Mouse (Mus musculus): ENCODE data around the gene Psmb7.

Gene Psmb7

GRCm38 (mm10) chr2:38652565-38653292, 8.8 kb upstream of the Psmb7 start:
- no peak for TF ChIP-seq GATA4 (IDR thresholded peaks at IDR 0.05; ENCODE audit: insufficient replicate concordance, low read length)

GRCm38 (mm10) chr2:38652098-38652497, 8.2 kb upstream of the Psmb7 start:
- TF ChIP-seq GATA4 (IDR thresholded peaks at IDR 0.05; ENCODE audit: insufficient replicate concordance, low read length) = no peak

DNA sequence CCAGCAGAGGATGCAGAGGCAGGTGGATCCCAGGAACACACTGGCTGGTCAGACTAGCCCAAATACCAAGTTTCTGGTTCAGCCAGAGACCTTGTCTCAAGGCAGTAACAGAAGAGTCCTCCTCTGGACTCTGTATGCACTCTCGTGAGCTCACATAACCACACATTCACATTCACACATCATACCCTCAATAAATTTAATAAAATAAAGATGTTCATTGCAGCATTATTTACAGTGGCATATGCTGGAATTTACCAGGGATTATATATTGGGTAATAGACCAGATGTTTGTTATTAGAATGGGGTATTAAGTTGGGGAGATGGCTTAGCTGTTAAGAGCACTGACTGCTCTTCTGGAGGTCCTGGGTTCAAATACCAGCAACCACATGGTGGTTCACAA, 6.5 kb upstream of the Psmb7 start:
- no peak for TF ChIP-seq GATA4 (IDR thresholded peaks at IDR 0.05; ENCODE audit: insufficient replicate concordance, low read length)

GRCm38 (mm10) chr2:38647661-38648060, 3.8 kb upstream of the Psmb7 start:
- no peak for TF ChIP-seq GATA4 (IDR thresholded peaks at IDR 0.05; ENCODE audit: insufficient replicate concordance, low read length)

DNA sequence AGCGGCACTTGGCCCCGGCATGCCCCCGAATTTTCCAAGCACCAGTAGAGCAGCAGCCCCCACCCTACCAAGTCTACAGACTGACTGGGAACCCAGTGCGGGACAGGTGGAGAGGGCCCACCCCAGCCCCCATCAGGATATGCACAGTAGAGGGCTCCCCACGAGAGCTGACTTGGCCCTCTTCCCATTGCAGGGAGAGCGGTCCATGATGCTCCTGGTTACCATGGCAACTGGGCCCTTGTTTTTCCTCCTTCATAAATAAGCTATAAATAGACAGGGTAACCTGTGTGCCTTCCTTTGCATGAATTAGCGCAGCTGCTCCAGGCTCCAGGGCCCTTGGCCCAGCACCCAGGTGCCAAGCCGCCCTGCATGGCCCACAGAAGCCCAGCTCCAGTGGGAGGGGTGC, 3.3 kb upstream of the Psmb7 start:
- no peak for TF ChIP-seq GATA4 (IDR thresholded peaks at IDR 0.05; ENCODE audit: insufficient replicate concordance, low read length)

DNA sequence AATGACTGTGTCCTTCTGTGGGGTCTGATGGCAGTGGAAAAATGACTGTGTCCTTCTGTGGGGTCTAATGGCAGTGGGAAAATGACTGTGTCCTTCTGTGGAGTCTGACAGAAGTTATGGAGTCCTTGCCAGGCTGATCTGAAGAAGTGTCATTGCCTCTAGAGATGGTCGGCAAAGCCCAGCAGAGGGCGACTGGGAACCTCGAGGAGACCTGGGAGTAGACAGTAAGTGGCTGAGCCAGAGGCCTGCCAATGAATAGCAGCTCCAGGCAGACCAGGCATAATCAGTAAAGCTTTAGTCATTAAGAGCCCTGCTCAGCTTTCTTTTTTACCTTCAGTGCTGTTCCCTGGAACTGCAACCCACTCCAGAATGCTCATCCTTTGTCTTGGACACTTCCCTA, 2.0 kb upstream of the Psmb7 start:
- TF ChIP-seq GATA4 (IDR thresholded peaks at IDR 0.05; ENCODE audit: insufficient replicate concordance, low read length) = no peak

- TF ChIP-seq GATA4 (IDR thresholded peaks at IDR 0.05; ENCODE audit: insufficient replicate concordance, low read length) = no peak
These were observed 2.1 kb downstream of the Psmb7 start for GRCm38 (mm10) chr2:38641761-38642160.

- no peak for TF ChIP-seq GATA4 (IDR thresholded peaks at IDR 0.05; ENCODE audit: insufficient replicate concordance, low read length)
These were observed 6.1 kb downstream of the Psmb7 start for GRCm38 (mm10) chr2:38637716-38638267.

DNA sequence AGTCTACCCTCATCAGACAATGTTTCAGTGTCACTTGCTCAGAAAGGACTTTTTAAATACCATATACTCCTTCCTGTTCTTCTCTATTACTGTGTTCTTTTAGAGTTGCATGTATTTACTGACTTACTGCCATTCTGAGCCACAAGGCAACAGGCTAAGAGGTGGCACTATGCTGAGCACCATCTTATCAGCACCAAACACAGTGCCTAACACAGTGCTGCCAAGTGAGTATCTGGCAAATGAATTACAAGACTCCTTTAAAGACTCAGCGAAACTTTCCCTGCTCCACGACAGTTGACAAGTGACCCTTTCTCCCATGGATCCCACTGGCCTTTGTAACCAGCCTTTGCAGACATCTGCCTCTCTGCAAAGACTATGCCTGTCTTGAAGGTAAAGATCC, 13.3 kb downstream of the Psmb7 start:
- no peak for TF ChIP-seq GATA4 (IDR thresholded peaks at IDR 0.05; ENCODE audit: insufficient replicate concordance, low read length)

DNA sequence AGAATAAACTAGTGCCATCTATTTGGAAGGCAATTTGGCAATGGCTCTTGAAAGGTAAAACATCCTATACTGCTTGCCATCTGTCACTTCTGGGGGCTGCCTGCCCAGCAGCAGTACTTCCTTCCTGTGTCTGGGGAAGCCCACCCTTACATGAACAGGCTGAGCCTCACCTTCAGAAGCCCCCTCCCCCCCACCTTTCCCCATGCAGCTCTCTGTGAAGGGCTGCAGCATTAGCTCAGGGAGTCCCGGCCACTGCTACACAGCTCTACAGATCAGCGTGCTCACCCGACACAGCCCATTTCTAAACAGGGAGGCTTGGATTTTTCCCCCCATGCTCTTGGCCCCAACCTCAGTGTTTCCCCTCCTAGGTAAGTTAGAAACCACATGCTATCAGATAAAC, 14.4 kb downstream of the Psmb7 start:
- no peak for TF ChIP-seq GATA4 (IDR thresholded peaks at IDR 0.05; ENCODE audit: insufficient replicate concordance, low read length)

DNA sequence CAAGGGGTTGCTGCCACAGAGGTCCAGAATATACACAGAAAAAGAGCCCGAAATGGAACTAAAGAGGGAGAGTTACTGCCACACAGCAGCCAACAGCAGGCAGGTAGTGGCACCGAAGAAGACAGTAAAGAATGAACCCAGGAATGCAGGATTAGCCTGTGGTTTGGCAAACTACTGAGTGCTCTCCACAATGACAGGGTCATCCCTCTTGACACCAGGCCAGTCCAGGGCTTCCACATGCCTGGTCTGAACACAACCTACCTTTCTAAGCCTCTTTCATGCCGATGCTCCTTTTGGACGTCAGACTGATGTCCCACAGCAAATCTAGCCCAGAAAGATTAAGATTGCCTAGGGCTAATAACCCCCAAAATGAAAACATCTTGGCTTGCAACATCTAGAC, 15.1 kb downstream of the Psmb7 start:
- TF ChIP-seq GATA4 (IDR thresholded peaks at IDR 0.05; ENCODE audit: insufficient replicate concordance, low read length) = no peak

DNA sequence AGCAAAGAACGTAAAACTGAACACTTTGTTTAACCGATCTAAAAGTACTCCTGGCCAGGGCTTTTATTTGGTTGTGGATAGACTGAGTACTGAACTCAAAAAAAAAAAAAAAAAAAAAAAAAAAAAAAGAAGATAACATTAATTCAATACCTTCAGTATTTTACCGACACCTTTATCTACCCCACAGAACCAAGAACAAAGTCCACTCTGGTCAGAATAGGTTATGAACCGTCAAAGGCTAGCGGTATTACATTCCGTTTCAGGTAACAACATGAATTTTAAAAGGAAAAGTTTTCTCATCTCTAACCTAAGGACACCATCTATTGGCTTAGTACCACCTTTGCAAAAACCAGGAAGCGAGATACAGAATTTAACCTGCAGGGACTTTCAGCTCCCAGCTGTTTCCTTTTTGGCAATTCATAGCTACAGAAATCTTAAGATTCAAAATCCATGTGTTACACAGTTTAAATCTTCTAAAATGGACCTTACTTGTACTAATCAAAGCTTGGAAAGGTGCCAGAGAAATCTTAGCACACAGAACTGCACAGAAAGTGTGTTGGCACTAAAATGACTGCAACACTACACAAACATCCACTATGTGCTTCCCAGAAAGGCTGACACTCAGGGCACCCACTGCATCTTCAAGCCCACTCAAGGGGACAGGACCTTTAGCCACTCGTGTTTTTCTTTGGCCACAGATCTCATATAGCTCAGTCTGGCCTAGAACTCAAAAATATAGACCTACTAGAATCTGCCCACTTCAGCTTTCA, 19.9 kb downstream of the Psmb7 start:
- TF ChIP-seq GATA4 (IDR thresholded peaks at IDR 0.05; ENCODE audit: insufficient replicate concordance, low read length) = no peak

DNA sequence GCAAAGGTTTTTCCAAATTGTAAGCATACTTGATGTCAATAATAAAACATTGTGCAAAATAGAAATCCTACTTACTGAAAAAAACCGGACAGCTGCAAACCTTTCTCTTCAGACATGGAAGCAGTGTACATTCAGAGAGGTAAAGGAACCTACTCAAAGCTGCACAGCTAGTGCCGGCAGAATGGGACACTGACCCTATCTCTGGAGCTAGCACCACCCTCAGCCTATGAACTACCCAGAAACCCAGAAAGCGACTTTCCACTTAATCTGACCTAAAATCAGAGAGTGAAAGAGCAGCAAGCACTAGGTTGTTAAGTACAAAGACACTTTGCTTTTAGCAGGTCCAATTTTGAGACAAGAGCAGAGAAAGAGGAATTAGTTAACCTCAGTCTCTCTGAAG, 20.5 kb downstream of the Psmb7 start:
- TF ChIP-seq GATA4 (IDR thresholded peaks at IDR 0.05; ENCODE audit: insufficient replicate concordance, low read length) = no peak

- TF ChIP-seq GATA4 (IDR thresholded peaks at IDR 0.05; ENCODE audit: insufficient replicate concordance, low read length) = no peak
These were observed 22.3 kb downstream of the Psmb7 start for GRCm38 (mm10) chr2:38621610-38622021.

- TF ChIP-seq GATA4 (IDR thresholded peaks at IDR 0.05; ENCODE audit: insufficient replicate concordance, low read length) = no peak
These were observed 22.8 kb downstream of the Psmb7 start for GRCm38 (mm10) chr2:38621076-38621475.

GRCm38 (mm10) chr2:38619777-38620176, 24.1 kb downstream of the Psmb7 start:
- TF ChIP-seq GATA4 (IDR thresholded peaks at IDR 0.05; ENCODE audit: insufficient replicate concordance, low read length) = no peak

All from liver, adult (tissue).